Mouse (Mus musculus) small intestine, adult 2 months (tissue): Measurements from ENCODE around the gene Kcnmb2. TPM values are rescaled to one million over a fixed set of nuclear protein-coding genes. Genes with fewer than 3 reads are reported as not detected.

ENCODE experiments used
- H3K27ac ChIP-seq: fragments of 200-500 bp; 2 replicates; pipeline ENCODE4 v1.5.1; 2012; ENCODE audit warnings: low read depth, low read length, control low read depth, inconsistent platforms; ENCODE audit not compliant: insufficient read depth
- H3K27me3 ChIP-seq: fragments of 200-500 bp; 2 replicates; pipeline ENCODE4 v1.6.1; 2012; ENCODE audit warnings: mild to moderate bottlenecking, moderate library complexity, low read length, inconsistent platforms; ENCODE audit not compliant: control insufficient read depth, insufficient read depth
- H3K36me3 ChIP-seq: fragments of 200-500 bp; 2 replicates; pipeline ENCODE4 v1.6.1; 2012; ENCODE audit warnings: mild to moderate bottlenecking, low read length, control low read depth, inconsistent platforms; ENCODE audit not compliant: control insufficient read depth, insufficient read depth
- H3K4me1 ChIP-seq: fragments of 200-500 bp; 2 replicates; pipeline ENCODE4 v1.6.1; 2012; ENCODE audit warnings: low read length, inconsistent platforms, mixed read lengths; ENCODE audit not compliant: control insufficient read depth, insufficient read depth, insufficient read length
- H3K4me3 ChIP-seq: fragments of 200-500 bp; 2 replicates; pipeline ENCODE4 v1.5.1; 2012; ENCODE audit warnings: low read depth, mild to moderate bottlenecking, control low read depth, inconsistent platforms, low read length, moderate library complexity
- CTCF ChIP-seq: fragments of 200-500 bp; IDR thresholded peaks from 2 replicates; pipeline ENCODE4 v1.5.1; 2012; ENCODE audit warnings: low read depth, mild to moderate bottlenecking, control low read depth, inconsistent platforms, low read length, moderate library complexity, mixed read lengths; ENCODE audit not compliant: insufficient replicate concordance, insufficient read length; ENCODE audit errors: extremely low read depth
- POLR2A ChIP-seq: fragments of 200-500 bp; IDR thresholded peaks from 2 replicates; pipeline ENCODE4 v1.6.1; 2012; ENCODE audit warnings: low read depth, mild to moderate bottlenecking, control low read depth, inconsistent platforms, low read length, moderate library complexity
- WGBS: fragments of 180-500 bp; shearing (Covaris S2); methylation state at CpG from one replicate; pipeline ENCODE4 v1.1.7; 2018; 5-methylcytosine and 5-hydroxymethylcytosine counted together
- polyA plus RNA-seq: library from polyadenylated mRNA; depleted of rRNA; stranded (reverse); fragments of >200 nt; gene quantifications from 2 replicates; pipeline ENCODE4 v1.2.3, GENCODE M21; 2012

Kcnmb2 gene
- polyA plus RNA-seq, 1 experiment, result 0.08 TPM

- H3K27me3 ChIP-seq, result no peaks in the 10 kb centered on the region
- WGBS, result 89% methylated on average over 10 of the region's 10 CpGs
- no peaks in the 10 kb centered on the region for H3K36me3 ChIP-seq
- TF ChIP-seq POLR2A (no peak), CTCF (no peak)
- H3K4me3 ChIP-seq, result no peak overlapping the region
- no peaks in the 10 kb centered on the region for H3K4me1 ChIP-seq
- H3K27ac ChIP-seq, result no peak overlapping the region
These were observed 151.4 kb downstream of the Kcnmb2 start for GRCm38 (mm10) chr3:32053610-32054241.

- no peak overlapping the region for H3K27ac ChIP-seq
- H3K4me1 ChIP-seq, result no peaks in the 10 kb centered on the region
- 41% methylated on average over 10 of the region's 10 CpGs for WGBS
- H3K36me3 ChIP-seq, result no peaks in the 10 kb centered on the region
- H3K27me3 ChIP-seq, result no peaks in the 10 kb centered on the region
- H3K4me3 ChIP-seq, result no peak overlapping the region
- no peak for TF ChIP-seq CTCF
- no peak for TF ChIP-seq POLR2A
These were observed 157.8 kb downstream of the Kcnmb2 start for GRCm38 (mm10) chr3:32059888-32060656.

- no peaks in the 10 kb centered on the region for H3K4me1 ChIP-seq
- H3K27ac ChIP-seq, result no peak overlapping the region
- no peaks in the 10 kb centered on the region for H3K36me3 ChIP-seq
- no peak for TF ChIP-seq POLR2A
- TF ChIP-seq CTCF, result no peak
- no peaks in the 10 kb centered on the region for H3K27me3 ChIP-seq
- WGBS, result 70% methylated on average over 3 of the region's 3 CpGs
- no peak overlapping the region for H3K4me3 ChIP-seq
These were observed 160.4 kb downstream of the Kcnmb2 start for GRCm38 (mm10) chr3:32062685-32063084.

- H3K27ac ChIP-seq, result no peak overlapping the region
- no peaks in the 10 kb centered on the region for H3K4me1 ChIP-seq
- WGBS, result 59% methylated on average over 3 of the region's 3 CpGs
- no peaks in the 10 kb centered on the region for H3K27me3 ChIP-seq
- no peaks in the 10 kb centered on the region for H3K36me3 ChIP-seq
- H3K4me3 ChIP-seq, result no peak overlapping the region
- TF ChIP-seq CTCF, result no peak
- no peak for TF ChIP-seq POLR2A
These were observed 161.0 kb downstream of the Kcnmb2 start for GRCm38 (mm10) chr3:32063312-32063711.

GRCm38 (mm10) chr3:32067004-32067935 lies 165.0 kb downstream of the Kcnmb2 start:
- H3K4me1 ChIP-seq, result no peaks in the 10 kb centered on the region
- no peaks in the 10 kb centered on the region for H3K27me3 ChIP-seq
- TF ChIP-seq POLR2A, result no peak
- TF ChIP-seq CTCF, result no peak
- H3K4me3 ChIP-seq, result no peak overlapping the region
- WGBS, result 68% methylated on average over 9 of the region's 9 CpGs
- H3K27ac ChIP-seq, result no peak overlapping the region
- no peaks in the 10 kb centered on the region for H3K36me3 ChIP-seq

DNA sequence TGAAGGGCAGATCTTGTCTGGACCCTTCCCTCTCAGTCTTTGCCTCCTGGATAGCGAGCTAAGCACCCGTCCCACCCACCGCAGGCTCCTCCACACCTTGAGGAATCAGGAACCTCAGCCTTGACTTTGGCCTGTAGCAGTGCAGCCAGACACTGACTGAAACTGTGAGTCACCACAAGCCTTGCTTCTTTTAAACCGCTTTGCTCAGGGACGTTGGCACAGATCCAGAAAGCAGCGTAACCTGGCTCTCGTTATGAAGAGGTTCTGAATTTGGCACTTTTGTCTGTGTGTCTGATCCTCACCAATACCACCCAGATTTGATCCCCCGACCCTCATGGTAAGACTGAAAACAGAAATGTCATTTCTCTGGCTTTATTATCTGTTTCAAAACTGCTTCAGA lies 171.6 kb downstream of the Kcnmb2 start:
- no peaks in the 10 kb centered on the region for H3K4me1 ChIP-seq
- 56% methylated on average over 8 of the region's 8 CpGs for WGBS
- TF ChIP-seq POLR2A, result no peak
- no peaks in the 10 kb centered on the region for H3K36me3 ChIP-seq
- H3K27ac ChIP-seq, result no peak overlapping the region
- H3K4me3 ChIP-seq, result no peak overlapping the region
- H3K27me3 ChIP-seq, result no peaks in the 10 kb centered on the region

DNA sequence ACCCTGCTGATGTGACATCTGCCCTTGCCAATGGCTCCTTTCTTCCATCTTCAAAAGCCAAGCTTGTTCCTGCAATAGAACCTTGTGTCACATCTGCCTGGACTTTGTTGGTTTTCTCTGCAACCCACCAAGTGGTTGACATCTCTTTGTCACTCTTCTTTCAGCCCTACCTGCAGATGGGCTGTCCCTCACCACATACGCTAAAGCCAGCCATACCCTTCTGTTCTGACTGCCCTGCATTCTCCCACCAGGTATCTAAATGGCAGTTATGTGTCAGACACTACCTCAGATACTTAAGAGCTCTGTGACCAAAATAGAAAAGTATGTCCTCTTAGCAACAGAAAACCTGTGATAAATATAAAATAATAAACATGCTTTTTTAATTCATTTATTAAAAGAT lies 186.5 kb downstream of the Kcnmb2 start:
- TF ChIP-seq CTCF (no peak), POLR2A (no peak)
- Histone ChIP-seq H3K27me3 (no peaks in the 10 kb centered on the region), H3K4me3 (no peak overlapping the region), H3K27ac (no peak overlapping the region), H3K4me1 (no peaks in the 10 kb centered on the region), H3K36me3 (no peaks in the 10 kb centered on the region)
- WGBS, result 89% methylated on average over 1 of the region's 1 CpGs
